Mouse (Mus musculus): Measurements from ENCODE around the gene Vdac2.

DNA sequence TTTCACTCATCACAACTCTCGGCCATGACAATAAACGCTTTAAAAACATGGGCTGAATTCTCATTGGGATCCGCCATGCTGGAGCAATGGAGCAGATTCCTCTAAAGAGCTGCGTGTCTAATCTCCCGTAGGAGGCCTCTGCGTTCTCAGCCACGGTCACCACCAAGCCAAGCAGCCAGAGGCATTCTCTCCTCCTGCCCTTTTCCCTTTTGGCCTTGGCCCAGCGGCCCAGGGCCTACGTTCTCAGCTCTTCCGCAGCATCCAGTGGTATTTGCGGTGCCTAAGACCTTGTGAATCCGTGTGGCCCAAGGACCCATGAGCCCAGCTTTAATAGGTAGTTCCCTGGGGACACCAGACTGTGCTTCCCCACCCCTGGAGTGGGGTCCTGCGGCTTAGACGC, 31.8 kb downstream of the Vdac2 start:
- TF ChIP-seq CTCF (IDR thresholded peaks at IDR 0.05; ENCODE audit: low read depth, low read length) (no peak), EP300 (IDR thresholded peaks at IDR 0.05; ENCODE audit: insufficient read depth, low read depth, low read length) (no peak), POLR2A (IDR thresholded peaks at IDR 0.05; ENCODE audit: insufficient read depth, low read length) (no peak)

Data from ES-Bruce4 (cell line).